Mouse (Mus musculus): ENCODE results near the gene Chchd6. TPM values are rescaled to one million over a fixed set of nuclear protein-coding genes. Genes with fewer than 3 reads are reported as not detected.

Gene Chchd6
- total RNA-seq, 2 experiments from 2014 or later, result 86.4 to 86.6 TPM

DNA sequence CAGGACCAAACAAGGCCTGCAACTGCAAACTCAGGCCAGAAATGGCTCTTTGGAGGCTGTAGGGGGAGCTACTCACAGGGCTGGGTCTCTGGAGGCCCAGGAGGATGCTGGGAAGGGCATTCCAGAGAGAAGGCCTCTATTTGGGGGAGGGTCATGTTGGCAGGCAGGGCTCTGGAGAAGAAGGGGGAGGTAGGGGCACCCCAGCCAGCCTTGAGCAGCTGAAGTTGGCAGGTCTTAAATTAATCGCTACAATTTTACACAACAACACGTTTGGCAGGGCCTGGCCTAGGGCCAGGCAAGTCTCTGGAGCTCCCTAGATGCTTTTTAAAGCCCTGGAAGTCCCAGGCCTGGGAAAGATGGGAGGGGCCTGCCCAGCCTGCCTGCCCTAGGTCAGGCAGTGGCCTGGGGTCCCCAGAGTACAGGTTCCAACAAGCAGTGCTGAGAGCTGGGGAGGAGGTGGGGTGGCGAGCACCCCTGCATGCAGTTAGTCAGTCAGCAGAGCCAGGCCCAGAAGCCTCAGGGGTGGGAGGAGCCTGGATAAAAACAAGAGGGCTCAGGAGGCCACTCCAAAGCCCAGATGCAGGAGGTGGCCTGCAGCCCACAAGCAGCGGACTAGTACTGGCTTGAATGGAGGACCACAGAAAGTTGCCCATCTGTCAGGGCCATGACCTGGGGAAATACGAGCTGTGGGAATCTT is 243.9 kb downstream of the Chchd6 start:
- DNase-seq (ENCODE audit: low spot score in 2 of 2), result peak in 1 of 2 experiments; percentile 69
- intact Hi-C loops (cut with DNase I), result loop anchor here (10.0 kb wide), 1 partner anchor 307 kb away; no protein-coding TSS in a partner anchor

DNA sequence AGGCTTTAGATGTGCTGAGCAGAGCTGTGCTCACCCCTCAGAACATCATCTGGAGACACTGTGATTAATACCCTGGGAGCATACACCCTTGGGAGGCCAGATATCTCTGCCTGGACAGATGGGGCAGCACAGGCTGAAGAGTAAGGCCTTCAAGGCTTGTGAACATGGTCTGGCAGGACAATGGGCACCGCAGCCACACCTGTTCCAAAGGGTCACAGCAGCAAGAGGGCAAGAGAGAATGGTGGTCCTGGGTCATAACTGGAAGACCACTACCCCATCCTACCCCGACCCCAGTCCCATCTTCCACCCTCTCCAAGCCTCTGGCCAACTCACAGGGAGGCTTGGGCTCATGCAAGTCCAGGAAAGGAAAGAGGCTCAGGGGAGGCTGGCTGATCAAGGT is 244.9 kb downstream of the Chchd6 start:
- no peak for DNase-seq (ENCODE audit: low spot score in 2 of 2)
- intact Hi-C loops (cut with DNase I), result loop anchor here (10.0 kb wide), 1 partner anchor 306 kb away; no protein-coding TSS in a partner anchor

DNA sequence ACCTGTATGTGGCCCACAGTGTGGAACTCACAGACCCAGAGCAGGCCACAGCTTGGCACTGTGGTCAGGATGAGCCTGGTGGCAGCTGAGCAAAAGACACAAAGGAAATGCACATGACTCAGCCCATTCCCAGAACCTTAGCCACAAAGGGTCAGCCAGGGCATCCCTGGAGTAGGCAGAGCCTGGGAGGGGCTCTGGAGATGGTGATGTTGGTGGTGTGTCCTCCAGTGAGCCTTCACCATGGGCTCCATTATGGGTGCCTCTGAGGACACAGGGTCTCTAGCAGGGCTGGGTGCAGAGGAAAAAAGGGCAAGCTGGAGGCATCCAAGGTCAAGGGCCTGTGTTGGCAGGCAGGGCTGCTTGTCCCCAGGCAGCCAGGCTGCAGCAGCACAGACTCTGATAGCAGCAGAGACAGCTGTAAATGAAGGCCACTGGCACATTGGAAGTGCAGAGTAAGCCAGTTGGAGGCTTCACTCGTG is 245.4 kb downstream of the Chchd6 start:
- DNase-seq (ENCODE audit: low spot score in 2 of 2), result no peak
- intact Hi-C loops (cut with DNase I), result loop anchor here (10.0 kb wide), 1 partner anchor 305 kb away; no protein-coding TSS in a partner anchor

DNA sequence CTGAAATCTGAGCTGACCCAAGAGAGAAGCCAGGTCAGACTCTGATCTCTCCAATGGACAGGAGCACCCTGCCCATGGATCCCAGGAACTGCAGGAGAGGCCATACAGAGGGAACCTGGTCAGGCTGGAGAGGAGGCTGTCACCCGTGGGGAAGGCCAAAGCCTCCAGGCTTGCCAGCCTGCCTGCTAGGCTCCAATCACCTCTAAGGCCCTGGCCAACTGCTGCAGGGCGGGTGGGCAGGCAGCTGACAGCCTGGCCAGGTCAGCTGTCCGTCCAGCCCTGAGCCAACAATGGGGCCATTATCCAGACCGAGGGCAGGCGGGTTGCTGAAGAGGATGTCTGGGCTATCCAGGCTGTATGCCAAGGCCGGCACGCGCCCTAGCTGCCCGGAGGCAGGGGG is 247.1 kb downstream of the Chchd6 start:
- intact Hi-C loops (cut with DNase I), result no loop called here
- no peak for DNase-seq (ENCODE audit: low spot score in 2 of 2)

DNA sequence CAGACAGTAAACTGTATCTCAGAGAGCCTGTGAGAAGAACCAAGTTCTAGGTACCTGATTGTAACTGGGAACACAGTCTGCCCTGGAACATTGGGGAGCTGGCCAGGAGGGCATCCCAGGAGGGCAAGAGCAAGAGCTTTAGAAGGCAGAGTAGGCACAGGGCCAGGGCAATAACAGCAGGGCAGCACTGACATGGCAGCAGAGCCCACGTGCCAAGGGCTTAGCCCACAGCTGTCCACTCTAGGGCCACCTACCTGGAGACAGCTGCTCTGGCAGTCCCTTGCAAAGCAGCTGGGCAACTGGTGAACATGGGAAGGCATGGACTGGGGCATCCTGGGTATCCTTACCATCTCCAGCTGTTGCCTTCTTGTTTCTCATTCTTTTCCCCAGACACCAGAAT is 247.7 kb downstream of the Chchd6 start:
- intact Hi-C loops (cut with DNase I), result no loop called here
- DNase-seq (ENCODE audit: low spot score in 2 of 2), result no peak

DNA sequence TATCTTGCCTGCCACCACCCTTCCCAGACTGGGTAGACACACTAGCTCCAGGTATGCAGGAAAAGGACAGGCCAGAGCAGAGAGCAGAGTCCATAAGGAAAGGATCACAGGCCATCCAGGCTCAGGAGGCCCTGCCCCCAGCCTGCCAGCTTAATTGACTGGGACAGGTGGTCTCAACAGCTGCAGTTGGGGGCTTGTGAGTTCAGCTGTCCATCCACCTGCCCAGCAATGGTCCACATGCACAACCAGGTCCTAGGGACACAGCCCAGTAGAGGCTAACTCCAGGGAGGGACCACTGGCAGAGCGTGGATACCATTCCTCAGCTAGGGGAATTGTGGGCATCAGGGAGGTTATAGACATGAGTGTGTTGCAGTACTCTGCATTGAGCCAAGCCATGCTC is 249.6 kb downstream of the Chchd6 start:
- no peak for DNase-seq (ENCODE audit: low spot score in 2 of 2)
- intact Hi-C loops (cut with DNase I), result no loop called here

DNA sequence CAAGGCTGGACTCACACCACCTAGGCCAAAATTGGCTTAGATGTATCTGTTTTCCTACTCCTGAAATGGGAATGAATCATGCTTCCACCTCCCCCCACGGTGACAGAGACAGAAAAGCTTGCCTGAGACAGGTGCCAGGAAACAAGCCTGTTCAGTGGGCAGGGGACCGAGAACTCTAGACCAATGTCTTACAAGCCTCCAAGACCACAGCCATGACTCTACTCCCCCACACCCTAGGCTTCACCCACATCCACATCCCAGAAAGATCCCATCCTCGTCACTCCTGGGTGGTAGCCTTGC is 250.0 kb downstream of the Chchd6 start:
- no peak for DNase-seq (ENCODE audit: low spot score in 2 of 2)
- intact Hi-C loops (cut with DNase I), result no loop called here

DNA sequence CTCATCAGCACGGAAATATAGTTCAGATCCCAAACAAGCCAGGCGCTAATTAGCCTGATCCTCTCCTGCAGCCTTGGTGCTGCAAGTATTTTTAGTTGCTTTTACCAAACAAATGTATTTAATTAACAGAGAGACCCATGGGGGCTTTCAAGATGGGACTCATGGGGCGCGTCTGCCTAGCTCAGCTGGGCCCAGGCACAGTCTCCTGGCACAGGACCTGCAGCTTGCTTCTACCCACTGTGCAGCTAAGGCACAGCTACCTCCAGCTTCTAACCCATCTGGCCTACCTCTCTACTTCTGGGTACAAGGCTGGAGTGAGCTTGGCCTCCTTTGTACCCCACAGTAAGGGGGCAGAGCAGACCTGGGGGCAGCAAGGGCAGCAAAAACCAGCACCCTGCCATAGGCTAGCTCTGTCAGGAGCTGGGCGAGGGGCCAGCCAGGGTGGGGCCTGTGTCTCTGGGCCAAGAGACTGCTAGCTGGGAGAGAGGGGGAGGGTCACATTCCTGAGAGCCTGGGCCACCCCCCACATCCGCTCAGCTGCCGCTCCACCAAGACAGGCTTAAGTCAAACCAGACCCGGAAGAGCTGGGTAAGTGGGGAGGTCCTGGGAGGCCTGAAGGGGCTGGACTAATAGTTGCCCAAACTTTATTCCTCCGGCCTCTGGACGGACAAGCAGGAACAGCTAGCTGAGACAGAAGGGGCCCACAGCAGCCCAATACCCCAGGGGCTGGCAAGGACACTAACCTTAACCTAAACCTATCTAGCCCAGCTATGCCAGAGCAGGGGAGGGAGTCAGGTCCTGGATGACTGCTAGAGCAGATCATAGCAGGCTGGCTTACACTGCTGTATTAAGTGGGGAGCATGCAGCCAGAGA is 250.6 kb downstream of the Chchd6 start:
- peak; percentile 41 to 62 for DNase-seq (ENCODE audit: low spot score in 2 of 2)
- intact Hi-C loops (cut with DNase I), result no loop called here

DNA sequence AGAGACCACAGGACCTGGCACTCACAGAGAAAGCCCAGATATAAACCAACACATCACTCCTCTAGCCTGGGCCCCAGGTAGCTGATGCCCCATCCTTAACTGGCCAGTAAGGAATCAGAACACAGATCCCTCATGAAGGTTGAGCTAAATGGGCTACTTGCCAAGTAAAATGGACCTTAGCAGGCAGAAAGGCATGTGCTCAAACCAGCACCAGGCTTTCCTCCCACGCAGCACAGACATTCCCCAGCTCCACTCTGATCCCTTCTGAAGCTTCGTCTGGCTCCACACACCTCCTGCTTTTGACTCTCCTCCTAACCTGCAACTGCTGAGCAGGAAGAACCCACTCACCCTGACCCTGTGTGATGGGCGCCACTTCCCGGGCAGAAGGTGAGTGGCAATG is 253.5 kb downstream of the Chchd6 start:
- no peak for DNase-seq (ENCODE audit: low spot score in 2 of 2)
- intact Hi-C loops (cut with DNase I), result no loop called here

DNA sequence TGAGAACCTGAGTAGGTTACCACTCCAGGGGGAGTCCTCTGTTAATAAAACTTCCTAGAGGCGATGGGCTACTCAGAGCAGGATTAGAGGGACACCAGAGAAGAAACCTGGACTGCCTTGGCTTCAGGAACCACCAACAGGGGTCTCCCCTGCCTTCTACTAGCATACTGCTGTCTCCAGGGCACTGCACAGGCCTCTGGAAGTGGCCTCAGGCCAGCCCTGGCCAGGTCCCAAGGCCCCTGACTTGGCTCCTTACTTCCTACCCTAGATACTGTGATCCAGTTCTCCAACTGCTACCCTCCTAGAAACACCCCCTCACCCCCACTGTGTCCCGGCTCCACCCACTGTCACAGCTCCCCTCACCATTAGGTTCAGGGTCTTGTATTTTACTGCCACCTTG is 256.0 kb downstream of the Chchd6 start:
- DNase-seq (ENCODE audit: low spot score in 2 of 2), result peak; percentile 53 to 69
- intact Hi-C loops (cut with DNase I), result no loop called here

DNA sequence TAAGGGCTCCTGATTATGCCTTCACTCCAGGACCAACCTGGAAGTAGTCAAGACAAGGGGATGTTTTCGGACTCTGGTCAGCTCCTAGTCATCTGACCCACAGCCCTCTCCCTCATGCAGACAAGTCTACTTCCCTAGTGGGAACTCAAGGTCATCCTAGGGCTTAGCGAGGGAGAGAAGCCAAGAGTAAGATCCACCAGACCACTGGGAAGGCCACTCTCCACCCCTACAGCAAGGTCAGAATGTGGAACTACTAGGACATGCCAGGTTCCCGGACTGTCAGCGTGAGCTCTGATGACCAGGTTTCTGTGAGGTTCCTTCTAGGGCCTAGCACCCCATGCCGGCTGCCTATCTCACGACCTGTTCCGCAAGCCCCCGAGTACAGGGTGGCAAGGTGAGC is 256.7 kb downstream of the Chchd6 start:
- DNase-seq (ENCODE audit: low spot score in 2 of 2), result no peak
- intact Hi-C loops (cut with DNase I), result no loop called here

DNA sequence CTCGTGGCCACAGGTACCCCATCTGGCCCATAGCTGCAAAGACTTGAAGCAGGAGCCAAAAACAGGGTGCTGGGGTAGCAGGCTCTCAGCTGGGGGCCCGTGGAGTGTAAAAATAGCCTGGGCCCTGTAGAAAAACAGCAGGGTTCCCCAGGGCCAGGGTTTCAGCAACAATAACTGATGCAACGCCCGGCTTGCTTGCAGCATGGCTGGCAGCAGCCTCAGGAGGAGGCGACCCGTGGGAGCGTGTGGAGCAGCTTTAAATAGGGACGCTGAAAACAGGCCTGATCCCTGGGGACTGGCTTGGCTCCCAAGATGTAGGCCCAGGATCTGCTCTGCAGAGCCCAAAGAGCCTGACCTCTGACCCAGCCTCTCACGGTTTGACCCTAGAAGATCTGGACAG is 257.9 kb downstream of the Chchd6 start:
- intact Hi-C loops (cut with DNase I), result no loop called here

DNA sequence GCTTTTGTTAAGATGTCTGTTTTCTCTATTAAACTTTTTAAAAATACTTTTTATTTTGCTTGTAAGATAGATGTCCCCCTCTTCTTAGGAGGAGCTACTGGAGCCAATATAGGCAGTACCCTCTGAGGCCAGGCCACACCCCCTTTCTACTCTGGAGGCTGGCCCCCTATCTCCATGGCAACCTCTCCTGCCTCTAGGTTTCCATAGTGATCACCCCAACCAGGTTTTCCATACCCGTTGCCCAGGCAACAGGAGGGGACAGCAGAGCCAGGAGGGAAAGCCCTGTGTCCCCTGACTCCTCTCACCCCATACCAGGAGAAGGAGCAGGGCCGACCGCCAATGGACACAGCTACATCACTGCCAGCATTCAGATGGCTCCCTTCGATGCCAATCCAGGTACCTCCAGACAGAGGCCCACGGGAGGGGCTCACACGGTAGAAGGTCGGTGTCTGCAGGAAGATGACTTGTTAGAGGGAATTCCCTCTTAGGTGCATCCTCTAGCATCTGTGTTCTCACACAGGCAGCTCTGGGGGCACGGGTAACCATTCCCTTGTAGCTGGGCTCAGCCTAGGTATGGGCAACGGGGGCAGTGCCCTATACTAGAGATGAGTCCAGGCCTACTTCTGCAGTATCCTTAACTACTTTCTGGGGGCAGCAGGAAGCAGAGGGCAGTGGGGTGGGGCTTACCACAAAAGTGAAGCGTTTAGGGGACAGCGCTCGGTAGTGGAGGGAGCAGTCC is 261.3 kb downstream of the Chchd6 start:
- DNase-seq (ENCODE audit: low spot score in 2 of 2), result peak; percentile 30 to 67
- intact Hi-C loops (cut with DNase I), result no loop called here

More for the DNA sequence above, 257.9 kb downstream of the Chchd6 start:
- peak in 1 of 2 experiments; percentile 31 for DNase-seq (ENCODE audit: low spot score in 2 of 2)

Other genes starting within 250 kb of the Chchd6 start
- gene Plxna1, start 233.0 kb downstream of the Chchd6 start, total RNA-seq (2021), result 100 to 1,000 TPM in 1 of 2 experiments, 10 to 100 TPM in 1; 94.4 to 107 TPM
- 1 to 10 TPM; 4.8 to 5.2 TPM for gene Txnrd3, start 48.3 kb upstream of the Chchd6 start, total RNA-seq (2021)
- not detected for gene Vmn1r40, start 111.9 kb upstream of the Chchd6 start, total RNA-seq (2021)
- not detected for gene Vmn1r41, start 145.1 kb upstream of the Chchd6 start, total RNA-seq (2021)

Measured in left cerebral cortex, postnatal 14 days (tissue).